Mouse (Mus musculus): ENCODE measurements around the gene C5ar2.

GRCm38 (mm10) chr7:16208781-16209665, 34.9 kb downstream of the C5ar2 start:
- TF ChIP-seq POLR2A (IDR thresholded peaks at IDR 0.05; ENCODE audit: insufficient read depth, low read depth, low read length) (no peak), EP300 (IDR thresholded peaks at IDR 0.05; ENCODE audit: insufficient read depth, low read depth, low read length) (no peak)

Measured in heart, adult 2 months (tissue).